Mouse (Mus musculus): ENCODE results near the gene Galnt10. TPM values are rescaled to one million over a fixed set of nuclear protein-coding genes. Genes with fewer than 3 reads are reported as not detected.

Galnt10 gene
- polyA plus RNA-seq, 1 experiment from 2014 or later = 6.3 TPM

DNA sequence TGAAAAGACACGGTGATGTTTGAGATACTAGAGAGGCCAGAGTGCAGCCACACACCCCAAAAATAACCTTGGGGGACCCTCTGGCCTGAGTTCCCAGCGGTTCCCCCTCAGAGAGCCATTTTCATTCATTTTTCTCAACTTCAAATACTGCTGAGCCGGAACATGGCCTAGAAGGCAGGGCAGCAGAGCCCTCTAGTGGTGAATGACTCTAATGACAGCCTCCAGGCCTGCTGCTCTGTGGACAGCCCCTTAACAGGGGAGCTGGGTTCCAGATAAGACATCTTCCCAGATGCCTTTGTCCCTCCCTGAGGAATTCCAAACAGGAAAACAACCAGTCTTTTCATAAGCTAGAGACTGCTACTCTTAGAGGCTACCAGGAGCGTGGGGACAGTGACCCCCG, 133.1 kb downstream of the Galnt10 start:
- no peaks in the 10 kb centered on the region for H3K27me3 ChIP-seq (ENCODE audit: control insufficient read depth, insufficient read depth, low read length)
- ATAC-seq (ENCODE audit: insufficient number of reproducible peaks, insufficient read depth, low FRiP score, low read depth) = no peak
- no peak overlapping the region for H3K4me2 ChIP-seq (ENCODE audit: low read length)
- H3K9me3 ChIP-seq (ENCODE audit: control insufficient read depth, low read length) = no peaks in the 10 kb centered on the region
- 21% methylated on average over 5 of the region's 5 CpGs for WGBS
- H3K4me1 ChIP-seq (ENCODE audit: control insufficient read depth in 2 of 2, insufficient read depth in 2 of 2, low read length in 2 of 2) = peaks cover 1 to 6% of the 10 kb centered on the region in 2 experiments; a peak in 3 of 4 replicates
- no peak overlapping the region for H3K4me3 ChIP-seq (ENCODE audit: control insufficient read depth in 1 of 2, insufficient read depth in 1 of 2, low read depth in 1 of 2, low read length in 2 of 2)
- H3K36me3 ChIP-seq (ENCODE audit: control insufficient read depth, insufficient read depth, low read length) = 0 out of 2 replicates have a peak, but pooled peaks cover 6% of the 10 kb centered on the region
- no peak overlapping the region for H3K27ac ChIP-seq (replicated peaks in 1 of 2; ENCODE audit: control insufficient read depth in 1 of 2, insufficient read depth in 1 of 2, low read depth in 2 of 2, low read length in 2 of 2)
- no peak overlapping the region for H3K9ac ChIP-seq (ENCODE audit: low read length)

DNA sequence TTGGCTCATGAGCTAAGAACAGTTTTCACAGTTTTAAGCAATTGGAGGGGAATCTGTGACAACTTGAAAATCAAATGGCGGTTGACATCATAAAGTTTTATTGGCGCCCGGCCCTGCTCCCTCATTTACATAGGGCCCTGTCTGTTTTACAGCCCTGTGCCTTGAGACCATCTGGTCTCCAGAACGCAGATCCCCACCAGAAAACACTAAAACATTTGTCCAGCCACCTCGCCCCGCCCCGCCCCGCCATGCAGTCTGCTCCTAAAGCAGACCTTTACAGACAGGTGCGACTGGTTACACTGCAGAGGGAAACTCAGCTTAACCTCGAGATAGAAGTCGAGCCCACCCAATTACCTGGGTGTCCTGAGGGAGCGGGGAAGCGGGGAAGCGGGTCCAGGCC, 134.6 kb downstream of the Galnt10 start:
- H3K9ac ChIP-seq (ENCODE audit: low read length) = no peak overlapping the region
- no peak overlapping the region for H3K27ac ChIP-seq (replicated peaks in 1 of 2; ENCODE audit: control insufficient read depth in 1 of 2, insufficient read depth in 1 of 2, low read depth in 2 of 2, low read length in 2 of 2)
- 90% methylated on average over 14 of the region's 14 CpGs for WGBS
- H3K27me3 ChIP-seq (ENCODE audit: control insufficient read depth, insufficient read depth, low read length) = no peaks in the 10 kb centered on the region
- no peak for ATAC-seq (ENCODE audit: insufficient number of reproducible peaks, insufficient read depth, low FRiP score, low read depth)
- no peak overlapping the region for H3K4me2 ChIP-seq (ENCODE audit: low read length)
- H3K36me3 ChIP-seq (ENCODE audit: control insufficient read depth, insufficient read depth, low read length) = peaks cover 10% of the 10 kb centered on the region; the same call in 1 of the 2 replicates
- no peaks in the 10 kb centered on the region for H3K4me1 ChIP-seq (ENCODE audit: control insufficient read depth in 2 of 2, insufficient read depth in 2 of 2, low read length in 2 of 2)
- no peaks in the 10 kb centered on the region for H3K9me3 ChIP-seq (ENCODE audit: control insufficient read depth, low read length)
- no peak overlapping the region for H3K4me3 ChIP-seq (ENCODE audit: control insufficient read depth in 1 of 2, insufficient read depth in 1 of 2, low read depth in 1 of 2, low read length in 2 of 2)

DNA sequence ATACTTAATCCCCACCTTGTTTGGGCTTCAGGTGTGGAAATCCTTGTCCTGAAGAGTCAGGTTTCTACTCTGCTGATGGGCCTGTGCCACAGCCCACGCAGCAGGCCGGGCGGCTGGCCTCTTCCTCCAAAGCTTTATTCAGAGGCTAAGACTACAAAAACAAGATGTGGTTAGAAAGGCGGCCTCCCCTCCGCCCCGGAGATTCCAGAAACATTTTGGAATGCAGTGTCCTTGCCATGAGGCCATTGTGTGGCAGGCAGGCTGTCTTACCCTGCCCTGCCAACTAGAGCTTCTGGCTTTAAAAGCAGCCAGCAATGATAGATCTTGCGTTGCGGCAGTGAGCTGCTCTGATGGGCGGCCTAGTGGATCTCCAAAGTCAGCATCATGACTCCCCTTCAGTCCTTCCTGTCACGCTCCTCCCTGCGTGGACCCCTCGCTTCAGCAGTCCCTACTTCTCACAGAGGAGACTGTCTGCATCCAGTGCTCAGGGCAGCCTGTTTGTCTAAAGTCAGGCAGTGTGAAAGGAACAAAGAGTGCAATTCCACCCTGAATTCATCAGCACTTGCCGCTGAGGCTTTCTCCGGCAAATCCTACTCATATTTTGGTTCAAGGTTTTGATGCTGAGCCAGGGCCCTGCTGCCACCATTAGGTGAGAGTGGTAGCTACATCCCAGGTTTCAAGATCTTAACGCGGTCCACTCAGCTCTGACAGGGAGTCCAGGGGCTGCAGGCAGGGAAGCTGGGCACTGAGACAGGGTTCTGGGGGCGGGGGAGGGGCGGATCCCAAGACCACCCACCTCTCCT, 141.6 kb downstream of the Galnt10 start:
- Histone ChIP-seq H3K4me1 (ENCODE audit: control insufficient read depth in 2 of 2, insufficient read depth in 2 of 2, low read length in 2 of 2) (peaks cover 5 to 9% of the 10 kb centered on the region in 2 experiments; a peak in 2 of 4 replicates), H3K9ac (ENCODE audit: low read length) (no peak overlapping the region), H3K9me3 (ENCODE audit: control insufficient read depth, low read length) (no peaks in the 10 kb centered on the region), H3K27me3 (ENCODE audit: control insufficient read depth, insufficient read depth, low read length) (no peaks in the 10 kb centered on the region), H3K4me3 (ENCODE audit: control insufficient read depth in 1 of 2, insufficient read depth in 1 of 2, low read depth in 1 of 2, low read length in 2 of 2) (no peak overlapping the region), H3K4me2 (ENCODE audit: low read length) (no peak overlapping the region), H3K36me3 (ENCODE audit: control insufficient read depth, insufficient read depth, low read length) (peaks cover 6% of the 10 kb centered on the region; the same call in 1 of the 2 replicates), H3K27ac (replicated peaks in 1 of 2; ENCODE audit: control insufficient read depth in 1 of 2, insufficient read depth in 1 of 2, low read depth in 2 of 2, low read length in 2 of 2) (no peak overlapping the region)
- 50% methylated on average over 18 of the region's 18 CpGs for WGBS
- ATAC-seq (ENCODE audit: insufficient number of reproducible peaks, insufficient read depth, low FRiP score, low read depth) = no peak; the same call in 1 of the 2 replicates

DNA sequence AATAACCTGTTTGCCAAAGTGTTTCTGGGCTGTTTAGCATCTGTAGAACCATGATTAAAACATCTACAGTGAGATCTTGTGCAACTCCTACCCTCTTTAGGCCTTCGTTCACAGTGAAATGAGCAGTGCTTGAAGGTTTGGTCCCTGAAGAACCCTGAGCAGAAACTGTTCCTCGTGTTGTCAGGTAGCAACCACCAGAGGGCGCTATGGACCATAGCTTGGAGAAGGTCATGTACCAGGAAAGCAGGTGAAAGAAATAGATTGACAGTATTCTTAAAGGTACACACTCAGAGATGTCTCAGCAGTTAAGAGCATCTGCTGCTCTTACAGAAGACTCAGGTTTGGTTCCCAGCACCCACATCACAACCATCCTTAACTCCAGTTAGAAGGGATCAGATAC, 142.7 kb downstream of the Galnt10 start:
- no peak overlapping the region for H3K27ac ChIP-seq (replicated peaks in 1 of 2; ENCODE audit: control insufficient read depth in 1 of 2, insufficient read depth in 1 of 2, low read depth in 2 of 2, low read length in 2 of 2)
- H3K9ac ChIP-seq (ENCODE audit: low read length) = no peak overlapping the region
- H3K4me2 ChIP-seq (ENCODE audit: low read length) = no peak overlapping the region
- no peaks in the 10 kb centered on the region for H3K27me3 ChIP-seq (ENCODE audit: control insufficient read depth, insufficient read depth, low read length)
- no peaks in the 10 kb centered on the region for H3K9me3 ChIP-seq (ENCODE audit: control insufficient read depth, low read length)
- no peak for ATAC-seq (ENCODE audit: insufficient number of reproducible peaks, insufficient read depth, low FRiP score, low read depth)
- WGBS = 31% methylated on average over 3 of the region's 3 CpGs
- peaks cover 5 to 9% of the 10 kb centered on the region in 2 experiments; a peak in 2 of 4 replicates for H3K4me1 ChIP-seq (ENCODE audit: control insufficient read depth in 2 of 2, insufficient read depth in 2 of 2, low read length in 2 of 2)
- peaks cover 5% of the 10 kb centered on the region; the same call in 1 of the 2 replicates for H3K36me3 ChIP-seq (ENCODE audit: control insufficient read depth, insufficient read depth, low read length)
- H3K4me3 ChIP-seq (ENCODE audit: control insufficient read depth in 1 of 2, insufficient read depth in 1 of 2, low read depth in 1 of 2, low read length in 2 of 2) = no peak overlapping the region

DNA sequence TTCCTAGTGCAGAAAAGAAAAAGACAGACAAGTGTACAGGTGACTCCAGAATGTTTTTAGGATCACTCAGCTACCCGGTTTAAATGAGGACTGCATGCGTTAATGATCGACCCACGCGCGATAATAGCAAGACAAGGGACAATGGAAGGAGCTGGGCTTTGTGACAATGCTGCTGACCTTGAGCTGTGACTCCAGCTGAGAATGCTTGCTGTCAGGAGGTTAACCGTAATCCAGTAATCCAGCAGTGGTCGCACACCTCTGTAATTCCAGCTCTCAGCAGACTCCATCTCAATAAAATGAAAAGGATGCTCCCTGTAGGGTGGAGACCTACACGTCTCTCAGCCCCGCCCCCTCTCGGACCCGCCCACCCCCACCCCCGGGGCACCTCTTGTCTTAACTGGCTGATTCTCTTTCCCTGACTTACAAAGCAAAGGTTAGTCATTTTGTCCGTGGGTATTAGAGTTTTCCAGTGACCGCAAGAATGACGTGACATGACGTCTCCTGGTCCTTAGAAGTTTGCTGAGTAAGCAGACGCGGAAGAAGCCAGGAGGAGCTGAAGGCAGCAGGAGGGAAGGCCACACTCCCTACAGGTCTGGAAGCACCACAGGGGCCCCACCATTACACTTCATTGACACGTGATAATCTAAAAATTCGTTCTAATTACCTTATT, 145.8 kb downstream of the Galnt10 start:
- Histone ChIP-seq H3K36me3 (ENCODE audit: control insufficient read depth, insufficient read depth, low read length) (no peaks in the 10 kb centered on the region), H3K4me2 (ENCODE audit: low read length) (0 out of 2 replicates have a peak overlapping the region, but pooled peaks have one; percentile 35), H3K9me3 (ENCODE audit: control insufficient read depth, low read length) (no peaks in the 10 kb centered on the region), H3K4me1 (ENCODE audit: control insufficient read depth in 2 of 2, insufficient read depth in 2 of 2, low read length in 2 of 2) (peaks cover 5 to 9% of the 10 kb centered on the region in 2 experiments; a peak in 2 of 4 replicates), H3K4me3 (ENCODE audit: control insufficient read depth in 1 of 2, insufficient read depth in 1 of 2, low read depth in 1 of 2, low read length in 2 of 2) (no peak overlapping the region), H3K27ac (replicated peaks in 1 of 2; ENCODE audit: control insufficient read depth in 1 of 2, insufficient read depth in 1 of 2, low read depth in 2 of 2, low read length in 2 of 2) (no peak overlapping the region), H3K9ac (ENCODE audit: low read length) (no peak overlapping the region), H3K27me3 (ENCODE audit: control insufficient read depth, insufficient read depth, low read length) (no peaks in the 10 kb centered on the region)
- ATAC-seq (ENCODE audit: insufficient number of reproducible peaks, insufficient read depth, low FRiP score, low read depth) = no peak
- 25% methylated on average over 21 of the region's 21 CpGs for WGBS

DNA sequence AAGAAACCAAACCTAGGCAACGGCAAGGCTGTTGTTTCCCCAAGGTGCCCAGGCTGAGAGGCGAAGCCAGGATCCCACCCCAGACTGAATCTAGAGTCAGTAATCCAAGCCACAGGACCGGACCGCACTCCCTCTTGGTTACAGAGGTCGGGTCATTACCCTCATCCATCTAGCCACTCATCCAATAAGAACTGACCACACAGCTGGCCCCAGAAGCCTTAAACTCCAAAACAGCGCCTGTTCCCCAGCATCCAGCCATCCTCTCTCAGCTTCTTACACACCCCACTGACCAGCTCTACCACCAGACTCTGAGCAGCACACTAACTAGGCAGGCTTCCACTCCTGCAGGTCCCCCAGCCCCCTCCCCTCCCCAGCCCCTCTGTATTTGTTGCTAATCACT, 149.8 kb downstream of the Galnt10 start:
- Histone ChIP-seq H3K4me1 (ENCODE audit: control insufficient read depth in 2 of 2, insufficient read depth in 2 of 2, low read length in 2 of 2) (0 out of 4 replicates have a peak, but pooled peaks cover 0 to 3% of the 10 kb centered on the region in 2 experiments), H3K27ac (replicated peaks in 1 of 2; ENCODE audit: control insufficient read depth in 1 of 2, insufficient read depth in 1 of 2, low read depth in 2 of 2, low read length in 2 of 2) (no peak overlapping the region), H3K4me2 (ENCODE audit: low read length) (no peak overlapping the region), H3K9me3 (ENCODE audit: control insufficient read depth, low read length) (no peaks in the 10 kb centered on the region), H3K27me3 (ENCODE audit: control insufficient read depth, insufficient read depth, low read length) (no peaks in the 10 kb centered on the region), H3K9ac (ENCODE audit: low read length) (no peak overlapping the region), H3K4me3 (ENCODE audit: control insufficient read depth in 1 of 2, insufficient read depth in 1 of 2, low read depth in 1 of 2, low read length in 2 of 2) (no peak overlapping the region), H3K36me3 (ENCODE audit: control insufficient read depth, insufficient read depth, low read length) (no peaks in the 10 kb centered on the region)
- WGBS = 65% methylated on average over 6 of the region's 6 CpGs
- ATAC-seq (ENCODE audit: insufficient number of reproducible peaks, insufficient read depth, low FRiP score, low read depth) = no peak

DNA sequence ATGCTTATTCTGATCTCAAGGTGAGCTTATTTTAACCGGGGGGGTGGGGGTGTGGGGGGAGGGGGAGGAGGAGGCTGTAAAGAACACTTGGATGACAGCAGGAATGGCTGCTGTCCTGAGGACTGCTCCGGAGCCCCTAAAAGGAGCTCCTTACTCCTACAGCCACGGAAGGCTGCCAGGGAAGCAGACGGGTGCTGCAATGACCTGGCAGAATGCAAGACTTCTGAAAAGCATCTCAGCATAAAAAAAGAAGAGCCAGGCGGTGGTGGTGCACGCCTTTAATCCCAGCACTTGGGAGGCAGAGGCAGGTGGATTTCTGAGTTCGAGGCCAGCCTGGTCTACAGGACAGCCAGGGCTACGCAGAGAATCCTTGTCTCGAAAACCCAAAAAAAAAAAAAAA, 152.6 kb downstream of the Galnt10 start:
- Histone ChIP-seq H3K36me3 (ENCODE audit: control insufficient read depth, insufficient read depth, low read length) (no peaks in the 10 kb centered on the region), H3K27ac (replicated peaks in 1 of 2; ENCODE audit: control insufficient read depth in 1 of 2, insufficient read depth in 1 of 2, low read depth in 2 of 2, low read length in 2 of 2) (no peak overlapping the region), H3K4me2 (ENCODE audit: low read length) (no peak overlapping the region), H3K27me3 (ENCODE audit: control insufficient read depth, insufficient read depth, low read length) (no peaks in the 10 kb centered on the region), H3K4me1 (ENCODE audit: control insufficient read depth in 2 of 2, insufficient read depth in 2 of 2, low read length in 2 of 2) (peaks cover 5 to 11% of the 10 kb centered on the region in 2 experiments), H3K9me3 (ENCODE audit: control insufficient read depth, low read length) (no peaks in the 10 kb centered on the region), H3K9ac (ENCODE audit: low read length) (no peak overlapping the region), H3K4me3 (ENCODE audit: control insufficient read depth in 1 of 2, insufficient read depth in 1 of 2, low read depth in 1 of 2, low read length in 2 of 2) (no peak overlapping the region)
- 80% methylated on average over 9 of the region's 9 CpGs for WGBS
- no peak for ATAC-seq (ENCODE audit: insufficient number of reproducible peaks, insufficient read depth, low FRiP score, low read depth)
